Mouse (Mus musculus): ENCODE measurements around the gene Eps8.

The Eps8 gene

DNA sequence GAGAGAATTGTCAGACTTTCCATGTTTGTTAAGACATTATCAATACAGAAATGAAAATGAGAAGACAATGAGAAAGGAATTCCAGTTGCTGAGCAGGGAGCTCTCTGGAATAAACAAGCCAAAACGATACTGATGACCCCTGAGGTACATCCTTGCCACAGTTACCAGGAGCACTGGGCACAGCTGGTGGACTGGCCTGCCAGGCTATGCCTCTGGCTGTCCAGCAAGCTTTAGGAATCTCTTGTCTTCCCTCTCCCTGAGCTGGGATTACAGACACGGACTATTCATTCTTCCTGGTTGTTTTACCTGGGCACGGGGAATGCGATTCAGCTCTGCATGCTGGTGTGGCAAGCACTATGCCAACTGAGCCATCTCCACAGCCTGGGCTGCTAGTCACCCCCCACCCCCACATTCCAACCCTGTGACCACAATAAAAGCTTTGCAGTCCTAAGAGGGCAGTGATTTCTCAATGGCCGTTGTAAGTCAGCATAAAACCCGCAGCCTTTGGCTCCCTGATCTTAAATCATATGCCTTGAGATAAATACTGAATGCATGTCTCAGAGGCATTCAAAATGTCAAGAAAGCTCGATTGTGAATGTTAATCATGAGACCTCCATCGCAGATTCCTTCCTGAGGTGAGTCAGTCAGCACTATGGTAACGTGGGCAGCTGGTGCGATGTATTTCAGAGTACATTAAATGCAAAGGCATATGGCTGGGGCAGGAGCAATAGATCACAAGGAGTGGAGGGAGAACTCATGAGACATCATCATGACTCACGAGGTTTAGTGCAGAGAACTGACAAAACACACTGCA is 134.9 kb downstream of the Eps8 start:
- DNase-seq (ENCODE audit: low read depth, low spot score) = no peak

DNA sequence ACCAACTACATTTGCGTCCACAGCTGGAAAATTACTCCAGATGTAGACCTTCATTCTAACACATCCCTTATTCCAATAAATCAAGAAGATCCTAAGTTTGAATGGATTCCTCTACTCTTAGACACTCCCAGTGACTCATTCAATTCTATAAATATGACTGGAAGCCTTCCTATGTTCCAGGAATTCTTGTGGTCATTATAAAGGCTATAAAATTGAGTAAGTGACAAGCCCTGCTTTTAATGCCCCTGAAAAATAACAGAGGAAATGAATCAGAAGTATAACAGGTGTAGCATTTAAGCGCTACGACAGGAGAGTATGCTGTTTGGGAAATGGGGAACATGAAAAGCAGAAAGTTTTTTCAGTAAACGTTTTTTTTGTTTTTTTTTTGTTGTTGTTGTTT is 139.8 kb downstream of the Eps8 start:
- DNase-seq (ENCODE audit: low read depth, low spot score) = no peak

DNA sequence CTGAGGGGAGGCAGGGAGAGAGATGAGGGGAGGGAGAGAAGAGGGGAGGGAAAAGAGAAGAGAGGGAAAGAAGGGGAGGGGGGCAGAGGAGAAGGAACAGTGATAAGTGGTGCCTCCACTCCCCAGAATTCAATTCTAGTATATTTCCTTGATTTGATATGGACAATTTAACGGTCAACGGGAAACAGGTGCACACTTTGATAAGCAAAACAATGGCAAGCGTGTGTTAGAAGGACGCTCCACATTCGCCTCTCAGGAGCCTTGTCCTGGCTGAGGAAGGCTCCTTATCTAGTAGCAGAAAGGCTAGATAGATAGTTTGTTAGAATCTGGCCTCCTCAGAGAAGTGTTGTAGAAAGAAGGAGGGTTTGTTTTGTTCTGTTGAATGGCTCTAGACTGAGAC is 141.9 kb downstream of the Eps8 start:
- no peak for DNase-seq (ENCODE audit: low read depth, low spot score)

GRCm38 (mm10) chr6:137509341-137510045 is 145.2 kb downstream of the Eps8 start:
- DNase-seq (ENCODE audit: low read depth, low spot score) = no peak

- no peak for DNase-seq (ENCODE audit: low read depth, low spot score)
Observed at GRCm38 (mm10) chr6:137508936-137509335, 145.7 kb downstream of the Eps8 start.

DNA sequence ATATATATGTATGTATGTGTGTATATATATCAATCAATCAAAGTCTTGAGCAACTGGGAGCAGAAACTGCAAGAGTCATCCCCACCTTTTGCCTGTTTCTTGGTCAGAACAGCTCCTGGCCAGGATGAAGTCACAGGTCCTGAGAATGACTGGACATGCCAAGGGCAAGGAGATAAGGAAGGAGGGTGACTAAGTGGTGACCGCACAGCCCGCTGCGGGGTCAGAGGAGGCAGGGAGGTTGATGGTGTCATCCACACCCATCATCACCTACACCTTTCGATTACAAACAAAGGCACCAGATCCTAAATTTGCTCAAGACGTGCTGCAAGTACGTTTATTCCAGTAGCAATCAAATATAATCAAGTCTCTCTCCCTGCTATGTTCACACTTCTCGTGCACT is 148.1 kb downstream of the Eps8 start:
- no peak for DNase-seq (ENCODE audit: low read depth, low spot score)

DNA sequence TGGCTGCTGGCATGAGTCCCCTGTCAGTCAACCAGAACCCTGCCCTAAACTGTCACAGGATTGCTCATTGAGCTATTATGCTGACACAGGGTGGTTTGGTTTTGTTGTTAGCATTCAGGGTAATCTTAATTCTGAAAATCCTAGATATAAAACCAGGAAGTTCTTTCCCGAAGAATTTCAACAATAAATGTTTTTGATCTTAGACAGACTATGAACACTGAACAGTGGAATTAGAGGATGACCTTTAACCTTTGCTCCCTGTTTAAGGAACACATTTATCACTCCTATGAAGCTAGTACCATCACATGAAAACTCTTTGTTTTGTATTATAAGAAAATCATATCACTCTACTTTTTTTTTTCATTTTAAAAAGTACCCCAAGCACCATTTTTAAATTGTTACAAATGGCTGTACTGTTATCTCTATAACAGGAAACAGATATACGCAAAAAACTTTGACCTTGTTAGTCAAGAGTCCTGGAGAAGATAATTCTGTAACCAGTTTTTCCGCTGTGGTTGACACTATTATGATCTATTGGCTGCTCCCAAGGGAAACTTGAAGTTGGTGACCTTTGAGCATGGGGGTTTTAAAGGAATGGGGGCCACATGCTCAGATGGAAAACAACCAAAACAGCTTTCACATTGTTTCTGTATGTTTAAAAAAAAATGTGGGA is 149.0 kb downstream of the Eps8 start:
- DNase-seq (ENCODE audit: low read depth, low spot score) = no peak

GRCm38 (mm10) chr6:137504052-137504451 is 150.6 kb downstream of the Eps8 start:
- DNase-seq (ENCODE audit: low read depth, low spot score) = no peak

DNA sequence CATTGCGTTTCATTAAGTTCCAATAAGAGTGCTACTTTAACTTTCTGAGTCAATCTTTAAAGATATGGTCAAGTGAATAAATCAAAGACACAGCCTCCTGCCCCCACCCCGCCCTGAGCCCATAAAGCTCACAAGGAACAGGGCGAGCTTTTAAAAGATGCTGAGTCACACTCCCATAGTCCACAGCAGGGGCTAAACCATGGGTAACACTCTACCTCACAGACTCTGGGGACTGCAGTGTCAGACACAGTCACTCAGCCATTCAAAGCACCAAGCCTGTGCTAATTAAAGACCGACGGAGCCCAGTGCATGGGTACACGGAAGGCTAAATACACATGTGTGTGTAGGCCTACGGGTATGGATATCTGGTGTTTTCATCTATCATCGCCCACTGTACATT is 151.2 kb downstream of the Eps8 start:
- no peak for DNase-seq (ENCODE audit: low read depth, low spot score)

DNA sequence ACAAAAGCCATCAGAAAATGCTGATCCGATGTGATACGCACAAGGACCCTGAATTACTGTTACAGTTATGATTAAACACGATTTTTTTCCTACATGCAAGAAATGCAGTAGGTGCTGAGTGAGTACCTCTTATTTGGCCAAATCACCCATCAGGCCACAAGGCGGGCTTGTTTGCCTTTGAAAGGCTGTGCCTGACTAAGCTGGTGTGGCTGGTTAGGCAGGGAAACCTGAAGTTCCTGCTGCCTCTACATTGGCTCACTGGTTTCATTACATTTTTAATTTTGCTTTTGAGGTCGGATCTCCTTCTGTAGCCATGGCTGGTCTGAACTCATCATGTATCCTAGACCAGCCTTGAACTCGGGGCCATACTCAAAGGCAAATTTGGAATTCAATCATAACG is 151.7 kb downstream of the Eps8 start:
- DNase-seq (ENCODE audit: low read depth, low spot score) = no peak

GRCm38 (mm10) chr6:137498781-137499180 is 155.9 kb downstream of the Eps8 start:
- no peak for DNase-seq (ENCODE audit: low read depth, low spot score)

GRCm38 (mm10) chr6:137497208-137497835 is 157.4 kb downstream of the Eps8 start:
- no peak for DNase-seq (ENCODE audit: low read depth, low spot score)

- DNase-seq (ENCODE audit: low read depth, low spot score) = no peak
Observed at GRCm38 (mm10) chr6:137496562-137496961, 158.1 kb downstream of the Eps8 start.

- no peak for DNase-seq (ENCODE audit: low read depth, low spot score)
Observed at GRCm38 (mm10) chr6:137495233-137495632, 159.4 kb downstream of the Eps8 start.

DNA sequence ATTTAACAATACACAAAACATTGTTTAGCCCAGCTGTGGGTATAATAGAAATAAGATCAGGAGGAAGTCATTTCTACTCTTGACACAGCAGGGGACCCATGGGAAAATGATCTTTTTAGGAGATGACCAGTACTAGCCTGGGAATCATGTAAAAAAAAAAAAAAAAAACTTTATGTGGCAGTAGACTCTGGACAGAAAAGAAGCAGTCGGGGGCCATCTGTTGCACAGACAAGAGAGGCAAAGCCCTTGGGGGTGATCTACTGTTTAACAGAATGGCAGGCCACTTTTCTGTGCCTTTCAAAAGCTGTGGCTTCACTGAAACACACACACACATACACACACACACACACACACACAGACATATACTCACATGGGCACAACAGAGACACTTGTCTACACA is 159.9 kb downstream of the Eps8 start:
- no peak for DNase-seq (ENCODE audit: low read depth, low spot score)

- DNase-seq (ENCODE audit: low read depth, low spot score) = no peak
Observed at GRCm38 (mm10) chr6:137494136-137494475, 160.6 kb downstream of the Eps8 start.

- no peak for DNase-seq (ENCODE audit: low read depth, low spot score)
Observed at GRCm38 (mm10) chr6:137493211-137494135, 161.2 kb downstream of the Eps8 start.

GRCm38 (mm10) chr6:137492582-137492981 is 162.1 kb downstream of the Eps8 start:
- no peak for DNase-seq (ENCODE audit: low read depth, low spot score)

DNA sequence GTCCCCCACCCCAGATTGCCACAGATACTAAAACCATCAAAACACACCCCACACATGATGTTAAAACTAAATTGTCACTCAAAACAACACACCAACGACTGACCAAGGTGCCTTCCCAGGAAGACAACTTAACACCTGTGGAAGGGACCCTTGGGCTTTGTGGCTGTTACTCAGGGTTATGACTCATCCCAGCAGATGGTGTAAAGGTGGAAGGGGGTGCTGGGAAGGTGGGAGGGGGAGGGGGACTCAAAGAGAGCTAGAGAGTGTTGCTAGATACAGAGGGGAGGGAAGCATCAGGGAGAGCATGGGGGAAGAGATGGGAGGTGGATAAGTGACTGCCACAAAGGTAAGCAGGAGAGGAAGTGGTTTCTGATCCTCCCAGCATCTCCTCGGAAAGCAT is 163.0 kb downstream of the Eps8 start:
- DNase-seq (ENCODE audit: low read depth, low spot score) = no peak

- no peak for DNase-seq (ENCODE audit: low read depth, low spot score)
Observed at GRCm38 (mm10) chr6:137490115-137490514, 164.6 kb downstream of the Eps8 start.

DNA sequence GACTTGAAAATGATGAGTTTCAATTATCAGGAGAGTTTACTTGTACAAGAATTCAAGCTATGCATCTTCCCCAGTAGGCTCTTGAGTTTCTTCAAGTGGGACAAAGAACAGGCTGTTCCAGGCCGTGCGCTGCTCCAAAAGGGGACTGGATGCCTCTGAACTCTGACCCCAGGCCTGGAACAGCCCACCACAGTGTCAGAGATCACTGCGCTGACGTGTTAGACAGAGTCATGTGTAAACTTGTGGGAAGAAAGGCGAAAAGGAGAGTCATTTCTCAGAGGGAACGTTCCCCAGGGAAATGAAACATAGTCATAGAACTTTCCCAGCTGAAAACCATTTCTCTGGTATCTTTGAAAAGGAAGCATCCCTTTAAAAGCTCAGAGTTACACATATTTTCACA is 167.2 kb downstream of the Eps8 start:
- DNase-seq (ENCODE audit: low read depth, low spot score) = no peak
